Mouse (Mus musculus) brown adipose tissue, adult 24 weeks (tissue): ENCODE results near the gene Cldn15. TPM values are rescaled to one million over a fixed set of nuclear protein-coding genes. Genes with fewer than 3 reads are reported as not detected.
A peak's percentile ranks its signal among the peaks of the same experiment; 100 is the strongest.

Experiments
- H3K27ac ChIP-seq: fragments of 200-500 bp; replicated peaks from 2 replicates; pipeline ENCODE4 v1.5.1; 2012; ENCODE audit warnings: low read depth, mild to moderate bottlenecking, low read length
- H3K4me1 ChIP-seq: fragments of 200-500 bp; 2 replicates; pipeline ENCODE4 v1.6.1; 2012; ENCODE audit warnings: low read length, mixed read lengths; ENCODE audit not compliant: control insufficient read depth, insufficient read depth, insufficient read length
- H3K4me3 ChIP-seq: fragments of 200-500 bp; 2 replicates; pipeline ENCODE4 v1.5.1; 2012; ENCODE audit warnings: low read depth, mild to moderate bottlenecking, low read length, moderate library complexity; ENCODE audit not compliant: insufficient read depth
- polyA plus RNA-seq: library from polyadenylated mRNA; stranded (reverse); fragments of >200 nt; gene quantifications from 2 replicates; pipeline ENCODE4 v1.2.4, GENCODE M21; 2012; ENCODE audit not compliant: missing spikeins, insufficient read depth, insufficient read length

Cldn15 gene
- polyA plus RNA-seq, 1 experiment = 4.6 TPM

DNA sequence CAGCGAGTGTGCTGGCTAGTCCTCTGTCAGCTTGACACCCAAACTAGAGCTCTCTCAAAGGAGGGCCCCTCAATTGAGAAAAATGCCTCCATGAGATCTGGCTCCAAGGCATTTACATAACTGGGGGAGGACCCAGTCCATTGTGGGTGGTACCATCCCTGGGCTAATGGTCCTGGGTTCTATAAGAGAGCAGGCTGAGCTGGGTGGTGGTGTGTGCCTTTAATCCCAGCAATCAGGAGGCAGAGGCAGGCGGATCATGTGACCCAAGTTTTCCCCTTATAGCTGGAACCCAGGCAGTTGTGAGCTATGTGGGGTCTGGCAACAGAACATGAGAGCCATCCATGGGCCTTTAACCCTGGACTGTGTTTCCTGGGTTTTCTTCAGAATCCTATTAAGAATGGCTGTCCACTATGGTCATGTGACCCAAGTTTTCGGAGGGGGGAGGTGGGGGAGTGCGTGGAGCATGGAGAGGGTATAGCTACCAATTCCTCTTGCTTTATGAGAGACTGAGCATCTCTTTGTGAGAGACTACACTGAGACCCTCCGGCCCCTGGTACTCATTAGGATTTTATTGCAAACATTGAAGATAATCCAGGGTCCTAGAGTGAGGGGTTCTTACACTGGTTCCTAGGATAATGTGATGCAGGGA, 5.0 kb upstream of the Cldn15 start:
- Histone ChIP-seq H3K4me1 (peaks cover 3% of the 10 kb centered on the region; the same call in 1 of the 2 replicates), H3K27ac (0 out of 2 replicates have a peak overlapping the region, but pooled peaks have one; percentile 19), H3K4me3 (peak overlapping the region; percentile 89)

DNA sequence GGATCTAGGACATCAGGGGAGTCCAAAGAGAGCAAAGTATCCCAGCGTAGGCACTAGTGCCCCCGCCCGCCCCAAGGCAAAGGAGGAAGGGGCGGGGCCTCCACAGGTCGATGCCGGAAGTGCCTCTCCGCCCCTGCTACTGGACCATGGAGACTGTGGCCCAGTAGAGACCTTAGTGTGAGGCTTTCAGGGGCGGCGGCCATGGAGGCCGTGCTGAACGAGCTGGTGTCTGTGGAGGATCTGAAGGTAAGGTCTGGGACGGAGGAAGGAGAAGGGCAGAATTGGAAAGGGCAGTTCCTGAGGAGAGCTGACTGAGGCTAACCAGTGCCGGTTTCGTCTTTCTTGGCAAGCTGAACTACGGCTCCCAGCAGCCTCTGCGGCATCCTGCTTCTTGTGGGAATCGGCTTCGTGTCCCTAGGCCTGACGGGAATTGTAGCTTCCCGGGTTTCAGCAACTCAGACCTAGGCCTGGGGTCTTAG, 4.4 kb upstream of the Cldn15 start:
- peak overlapping the region; percentile 98 for H3K27ac ChIP-seq
- peak overlapping the region; percentile 89 for H3K4me3 ChIP-seq
- peaks cover 6% of the 10 kb centered on the region for H3K4me1 ChIP-seq

DNA sequence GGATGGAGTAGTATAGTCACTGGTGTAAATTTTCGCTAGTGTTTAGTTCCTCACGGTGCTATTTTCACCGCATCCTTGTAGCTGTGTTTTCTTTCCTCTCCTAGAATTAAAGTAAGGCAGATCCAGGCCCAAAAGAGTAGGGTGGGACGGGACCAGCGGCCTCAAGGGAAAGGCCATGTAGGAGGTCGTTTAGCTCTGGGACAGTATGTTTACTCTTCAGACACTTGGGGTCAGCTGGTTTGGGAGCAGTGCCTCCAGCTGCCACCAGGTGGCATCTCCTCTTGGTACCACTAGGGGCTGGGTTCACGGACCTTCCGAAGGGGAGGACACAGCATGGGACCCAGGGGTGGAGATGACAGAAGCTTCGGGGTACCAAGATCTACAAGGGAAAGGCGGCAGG, 3.9 kb upstream of the Cldn15 start:
- H3K4me1 ChIP-seq = peaks cover 10% of the 10 kb centered on the region
- H3K27ac ChIP-seq = peak overlapping the region; percentile 88
- H3K4me3 ChIP-seq = peak overlapping the region; percentile 89

DNA sequence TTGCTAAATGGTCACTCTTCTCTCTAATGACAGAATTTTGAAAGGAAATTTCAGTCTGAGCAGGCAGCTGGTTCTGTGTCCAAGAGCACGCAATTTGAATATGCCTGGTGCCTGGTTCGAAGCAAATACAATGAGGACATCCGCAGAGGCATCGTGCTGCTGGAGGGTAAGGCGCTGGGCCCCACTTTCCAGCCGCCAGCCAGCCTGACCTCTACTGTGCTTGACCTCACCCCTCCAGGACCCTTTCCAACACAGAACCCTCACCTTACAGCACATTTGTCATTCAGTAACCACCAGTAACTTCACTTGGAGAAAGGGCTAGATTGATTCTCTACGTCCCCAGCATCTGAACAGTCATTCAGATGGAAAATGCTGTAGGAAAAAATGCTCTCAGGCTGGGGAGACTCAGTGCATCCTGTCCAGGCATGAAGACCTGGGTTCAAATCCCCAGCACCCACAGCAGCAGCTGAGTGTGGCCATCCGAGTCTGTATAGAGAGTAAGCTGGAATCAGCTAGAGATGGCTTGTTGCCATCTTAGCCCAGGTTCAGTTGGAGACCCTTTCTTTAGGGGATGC, 3.4 kb upstream of the Cldn15 start:
- Histone ChIP-seq H3K4me1 (peaks cover 10% of the 10 kb centered on the region), H3K27ac (no peak overlapping the region; the same call in 1 of the 2 replicates), H3K4me3 (no peak overlapping the region)

- H3K4me1 ChIP-seq = peaks cover 10% of the 10 kb centered on the region
- H3K4me3 ChIP-seq = 0 out of 2 replicates have a peak overlapping the region, but pooled peaks have one; percentile 23
- peak overlapping the region; percentile 86 for H3K27ac ChIP-seq
Measured at GRCm38 (mm10) chr5:136965210-136965609, 1.2 kb upstream of the Cldn15 start.

GRCm38 (mm10) chr5:136965686-136966085, 730 bp upstream of the Cldn15 start:
- peak overlapping the region; percentile 23 for H3K4me3 ChIP-seq
- peaks cover 10% of the 10 kb centered on the region for H3K4me1 ChIP-seq
- H3K27ac ChIP-seq = peak overlapping the region; percentile 86

GRCm38 (mm10) chr5:136966861-136967455, 542 bp downstream of the Cldn15 start:
- H3K4me1 ChIP-seq = peaks cover 10% of the 10 kb centered on the region
- peak overlapping the region; percentile 100 for H3K27ac ChIP-seq
- H3K4me3 ChIP-seq = peak overlapping the region; percentile 46

DNA sequence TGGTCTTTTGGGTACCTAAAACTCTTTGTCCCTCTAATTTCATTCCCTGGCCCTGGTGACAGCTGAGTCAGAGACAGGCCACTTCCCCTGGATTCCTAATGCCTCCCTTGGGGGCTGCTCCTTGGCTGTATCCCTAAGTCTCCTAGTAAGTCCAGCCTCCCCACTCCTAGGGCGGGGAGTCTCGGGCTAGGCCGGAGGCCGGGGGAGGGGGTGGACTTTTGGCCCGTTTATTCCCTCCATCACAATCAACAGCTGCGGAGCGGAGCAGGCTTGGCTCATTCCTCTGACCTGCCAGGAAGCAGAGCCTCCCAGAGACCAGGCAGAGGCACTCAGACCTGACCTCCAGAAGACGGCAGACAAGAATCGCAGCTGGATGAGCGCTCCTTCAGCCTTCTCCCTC, 1.2 kb downstream of the Cldn15 start:
- Histone ChIP-seq H3K4me3 (peak overlapping the region; percentile 69), H3K27ac (peak overlapping the region; percentile 100), H3K4me1 (peaks cover 10% of the 10 kb centered on the region)

DNA sequence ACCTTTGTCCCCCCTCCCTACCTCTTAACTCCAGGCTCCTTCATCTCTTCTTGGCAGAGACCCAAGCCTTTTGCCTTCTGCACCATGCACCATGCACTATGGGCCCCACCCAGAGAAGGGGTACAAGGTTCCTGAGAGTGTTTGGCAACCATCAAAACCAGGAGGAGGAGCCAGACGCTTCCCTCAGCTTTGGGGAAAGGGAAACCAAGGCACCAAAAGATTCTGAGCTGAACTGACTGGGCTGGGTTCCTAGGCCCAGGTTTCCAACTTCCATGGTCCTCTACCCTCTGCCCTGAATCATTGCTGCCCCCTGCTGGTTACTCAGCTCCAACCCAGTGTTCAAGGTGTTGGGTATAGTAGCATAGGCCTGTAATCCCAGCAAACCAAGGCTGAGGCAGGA, 4.3 kb downstream of the Cldn15 start:
- Histone ChIP-seq H3K4me3 (no peak overlapping the region), H3K4me1 (peaks cover 7% of the 10 kb centered on the region), H3K27ac (no peak overlapping the region)

DNA sequence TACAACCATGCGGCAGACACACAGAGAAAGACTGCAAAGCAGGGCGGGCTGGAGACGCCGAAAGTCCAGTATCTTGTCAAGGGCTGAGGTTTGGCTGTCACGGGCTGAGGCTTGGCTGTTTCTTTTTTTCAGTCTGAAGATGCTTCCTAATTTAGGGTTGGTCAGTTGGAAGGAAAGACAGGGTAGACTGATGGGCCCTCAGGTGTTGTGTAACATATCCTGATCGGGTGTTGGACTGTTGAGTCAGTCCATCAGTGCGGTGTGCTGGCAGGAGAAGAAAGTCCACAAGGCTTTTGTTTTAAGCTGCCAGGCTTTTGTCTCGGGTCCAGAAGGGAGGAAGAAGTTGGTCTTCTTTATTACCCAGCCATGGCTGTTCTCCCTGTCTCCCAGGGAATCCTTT, 7.3 kb downstream of the Cldn15 start:
- H3K4me1 ChIP-seq = no peaks in the 10 kb centered on the region
- no peak overlapping the region for H3K4me3 ChIP-seq
- no peak overlapping the region for H3K27ac ChIP-seq

DNA sequence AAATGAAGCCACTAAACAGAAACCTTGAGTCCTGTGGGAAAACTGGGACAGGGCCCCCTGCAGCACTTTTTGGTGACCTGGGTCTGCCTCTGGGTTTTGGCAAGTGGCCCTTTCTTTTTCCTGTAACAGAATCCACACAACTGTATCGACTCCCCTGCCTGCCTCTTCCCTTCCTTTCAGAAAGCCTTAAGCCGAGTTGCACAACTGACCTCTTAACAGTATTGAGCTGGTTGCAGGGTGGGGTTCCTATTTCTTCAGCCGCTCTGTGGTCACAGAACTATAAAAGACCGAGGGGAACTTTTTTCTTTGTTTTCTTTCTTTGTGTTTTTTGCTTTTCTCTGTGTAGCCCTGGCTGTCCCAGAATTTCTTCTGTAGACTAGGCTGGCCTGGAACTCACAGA, 11.4 kb downstream of the Cldn15 start:
- Histone ChIP-seq H3K4me3 (no peak overlapping the region), H3K27ac (no peak overlapping the region), H3K4me1 (no peaks in the 10 kb centered on the region)

DNA sequence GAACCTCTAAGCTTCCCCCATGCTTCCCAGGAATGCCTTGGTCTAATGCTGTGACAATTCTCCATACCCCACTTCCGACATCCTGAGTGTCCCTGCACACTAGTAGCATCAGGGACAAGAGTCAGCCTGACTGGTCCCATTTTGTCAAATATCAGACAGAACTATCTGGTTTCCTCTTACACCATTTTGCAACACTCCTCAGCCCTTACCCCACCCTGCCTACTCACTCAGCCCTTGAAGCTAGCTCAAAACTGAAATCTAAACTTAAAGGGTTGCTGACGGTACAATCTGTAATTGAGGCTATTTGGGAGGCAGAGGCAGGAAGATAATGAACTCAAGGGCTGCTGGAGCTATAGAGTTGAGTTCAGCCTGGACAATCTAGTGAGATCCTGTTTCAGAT, 13.3 kb downstream of the Cldn15 start:
- Histone ChIP-seq H3K4me1 (no peaks in the 10 kb centered on the region), H3K27ac (no peak overlapping the region), H3K4me3 (no peak overlapping the region)

- no peak overlapping the region for H3K27ac ChIP-seq
- H3K4me3 ChIP-seq = no peak overlapping the region
- no peaks in the 10 kb centered on the region for H3K4me1 ChIP-seq
Measured at GRCm38 (mm10) chr5:136980974-136981373, 14.6 kb downstream of the Cldn15 start.

GRCm38 (mm10) chr5:136982338-136982930, 16.0 kb downstream of the Cldn15 start:
- no peak overlapping the region for H3K27ac ChIP-seq
- no peaks in the 10 kb centered on the region for H3K4me1 ChIP-seq
- H3K4me3 ChIP-seq = no peak overlapping the region

DNA sequence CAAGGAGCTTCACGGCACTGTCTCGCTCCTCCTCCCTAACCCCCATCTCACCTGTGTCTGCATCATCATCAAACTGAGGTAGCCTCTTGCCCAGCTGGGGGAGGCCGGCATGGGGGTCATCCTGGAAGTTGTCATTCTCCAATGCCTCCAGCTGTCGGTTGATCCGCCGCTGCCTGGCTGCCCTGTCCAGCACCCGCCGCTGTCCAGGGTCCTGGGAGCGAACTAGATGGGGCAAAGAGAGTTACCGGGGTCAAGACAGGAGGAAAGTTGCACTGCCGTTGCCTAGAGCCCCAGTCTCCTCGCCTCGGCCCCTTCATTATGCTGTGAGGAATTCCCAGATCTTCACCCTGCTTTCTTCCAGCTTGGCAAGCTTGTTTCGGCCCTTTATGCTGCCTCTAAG, 18.4 kb downstream of the Cldn15 start:
- Histone ChIP-seq H3K4me1 (peaks cover 2% of the 10 kb centered on the region; the same call in 1 of the 2 replicates), H3K27ac (no peak overlapping the region), H3K4me3 (no peak overlapping the region)
